Mouse (Mus musculus) spleen, adult 18-20 months (tissue): ENCODE results near the gene Rpl37a.

Experiments
- DNase-seq, 2 experiments: peaks; one replicate each; pipeline ENCODE4 v3.0.0; 2022; ENCODE audit warnings: mixed read lengths in 2 of 2

Gene Rpl37a

GRCm38 (mm10) chr1:72738946-72739680 lies 28.0 kb downstream of the Rpl37a start:
- DNase-seq = no peak

GRCm38 (mm10) chr1:72739681-72740063 lies 28.6 kb downstream of the Rpl37a start:
- DNase-seq = no peak

GRCm38 (mm10) chr1:72741406-72741805 lies 30.3 kb downstream of the Rpl37a start:
- DNase-seq = no peak

- DNase-seq = no peak
Observed at GRCm38 (mm10) chr1:72744816-72745506, 33.9 kb downstream of the Rpl37a start.

GRCm38 (mm10) chr1:72746382-72746781 lies 35.3 kb downstream of the Rpl37a start:
- no peak for DNase-seq

- no peak for DNase-seq
Observed at GRCm38 (mm10) chr1:72751371-72751781, 40.3 kb downstream of the Rpl37a start.

GRCm38 (mm10) chr1:72753211-72753610 lies 42.1 kb downstream of the Rpl37a start:
- no peak for DNase-seq

- no peak for DNase-seq
Observed at GRCm38 (mm10) chr1:72755227-72755626, 44.1 kb downstream of the Rpl37a start.

- no peak for DNase-seq
Observed at GRCm38 (mm10) chr1:72755801-72756200, 44.7 kb downstream of the Rpl37a start.

- no peak for DNase-seq
Observed at GRCm38 (mm10) chr1:72759758-72760157, 48.7 kb downstream of the Rpl37a start.
